Mouse (Mus musculus) regulatory T cell (primary cell): ENCODE data around the gene Hist1h3d.
"Not testable (repeated sequence)": the region's sequence is repeated elsewhere in the genome, so short reads cannot be mapped to it uniquely, and the experiment has no call there.

Experiments used
- in situ Hi-C: fragments of 300-600 bp; cut with MboI, MseI; formaldehyde crosslinking; loops from one replicate; pipeline ENCODE4 v1.15.1; 2025; ENCODE audit warnings: high pct_unique_total_duplicates

The Hist1h3d gene

DNA sequence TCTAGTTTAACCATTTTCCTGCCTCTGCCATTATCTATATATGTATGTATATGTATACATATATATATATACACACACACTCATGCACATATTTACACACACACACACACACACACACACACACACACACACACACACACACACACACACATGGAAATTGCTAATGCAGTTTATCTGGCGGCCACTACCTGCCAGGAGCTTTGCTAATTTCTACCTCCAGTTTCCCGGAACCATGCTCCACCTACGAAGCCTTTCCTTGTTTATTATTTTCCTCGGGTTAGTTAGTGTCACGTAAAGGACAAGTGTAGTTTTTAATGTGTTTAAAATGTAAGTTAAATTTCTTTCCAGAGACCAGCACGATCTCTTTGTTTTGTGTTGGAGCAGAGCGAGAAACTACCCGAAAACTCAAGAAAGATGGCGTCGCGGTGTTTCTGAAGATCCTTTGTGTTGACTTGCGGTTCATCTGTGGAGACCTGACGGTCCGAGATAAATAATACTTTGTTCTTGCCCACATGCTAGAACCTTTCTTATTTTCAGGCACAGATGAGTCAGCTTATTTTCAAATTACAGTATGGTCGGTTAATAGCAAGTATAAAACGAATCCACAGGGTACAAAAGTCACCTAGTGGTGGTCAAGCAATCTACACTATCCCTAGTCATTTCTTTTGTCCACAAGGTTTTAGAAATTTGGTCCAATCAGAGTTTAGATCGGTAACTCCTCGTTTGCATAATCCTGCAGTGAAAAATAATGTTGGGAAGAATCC lies 12.7 kb upstream of the Hist1h3d start:
- in situ Hi-C loops, result loop anchor here (25.0 kb wide), 2 partner anchors 1049 to 1751 kb away; partner anchors contain the start of genes Hist1h2ao, Hist1h2bq and Hist1h4m

DNA sequence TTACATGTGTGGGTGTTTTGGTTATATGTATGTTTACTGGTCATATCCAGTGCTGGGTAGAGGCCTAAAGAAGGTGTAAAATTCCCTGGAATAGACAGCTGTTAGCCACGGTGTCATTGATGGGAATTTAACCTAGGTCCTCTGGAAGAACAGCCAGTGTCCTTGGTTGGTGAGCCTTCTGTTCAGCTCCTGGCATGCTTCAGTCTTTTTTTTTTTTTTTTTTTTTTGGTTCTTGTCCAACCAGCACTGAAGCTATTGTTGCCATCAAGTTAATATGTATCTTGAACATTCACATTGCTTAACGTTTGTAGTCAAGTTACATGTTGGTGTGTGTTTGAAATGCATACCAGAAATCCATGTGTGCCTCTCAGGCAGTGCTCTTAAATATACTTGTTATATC lies 11.1 kb upstream of the Hist1h3d start:
- in situ Hi-C loops, result loop anchor here (25.0 kb wide), 2 partner anchors 1048 to 1752 kb away; partner anchors contain the start of genes Hist1h2ao, Hist1h2bq and Hist1h4m

- in situ Hi-C loops, result loop anchor here (5.0 to 25.0 kb wide), 4 partner anchors 112 to 1848 kb away; partner anchors contain the start of genes Hist1h2ac, Hist1h2ao, Hist1h2bc and Hist1h2bm
Measured at GRCm38 (mm10) chr13:23570261-23571021, 5.1 kb upstream of the Hist1h3d start.

- in situ Hi-C loops, result loop anchor here (5.0 to 25.0 kb wide), 4 partner anchors 111 to 1849 kb away; partner anchors contain the start of genes Hist1h2ac, Hist1h2ao, Hist1h2bc and Hist1h2bm
Measured at GRCm38 (mm10) chr13:23571022-23571503, 4.5 kb upstream of the Hist1h3d start, which contains the start of the genes Hist1h2ae and Hist1h2bg. Gene Hist1h2ae, minus strand, starts transcription at chr13:23571220. Gene Hist1h2bg, plus strand, starts transcription at chr13:23571396.

DNA sequence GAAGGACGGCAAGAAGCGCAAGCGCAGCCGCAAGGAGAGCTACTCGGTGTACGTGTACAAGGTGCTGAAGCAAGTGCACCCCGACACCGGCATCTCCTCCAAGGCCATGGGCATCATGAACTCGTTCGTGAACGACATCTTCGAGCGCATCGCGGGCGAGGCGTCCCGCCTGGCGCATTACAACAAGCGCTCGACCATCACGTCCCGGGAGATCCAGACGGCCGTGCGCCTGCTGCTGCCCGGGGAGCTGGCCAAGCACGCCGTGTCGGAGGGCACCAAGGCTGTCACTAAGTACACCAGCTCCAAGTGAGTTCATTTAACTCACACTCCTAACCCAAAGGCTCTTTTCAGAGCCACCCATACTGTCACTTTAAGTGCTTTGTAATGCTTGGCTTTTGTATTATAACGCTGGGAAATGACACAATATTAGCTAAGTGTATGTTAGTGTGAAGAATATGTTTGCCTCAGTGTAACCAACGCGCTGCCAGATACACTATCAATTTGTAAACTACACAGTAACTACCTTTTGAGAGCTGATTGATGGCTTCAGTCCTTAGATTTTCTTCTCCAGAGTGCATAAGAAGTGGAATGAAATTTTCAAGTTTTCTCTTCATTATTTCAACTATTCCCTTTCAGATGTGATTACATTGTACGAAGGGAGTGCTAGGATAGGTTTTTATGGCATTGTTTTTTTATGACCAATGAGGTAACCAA lies 3.9 kb upstream of the Hist1h3d start:
- in situ Hi-C loops, result loop anchor here (5.0 to 25.0 kb wide), 4 partner anchors 111 to 1849 kb away; partner anchors contain the start of genes Hist1h2ac, Hist1h2ao, Hist1h2bc and Hist1h2bm

- in situ Hi-C loops, result loop anchor here (5.0 to 25.0 kb wide), 4 partner anchors 110 to 1850 kb away; partner anchors contain the start of genes Hist1h2ac, Hist1h2ao, Hist1h2bc and Hist1h2bm
Measured at GRCm38 (mm10) chr13:23572218-23573033, 3.1 kb upstream of the Hist1h3d start.

- in situ Hi-C loops, result loop anchor here (5.0 to 25.0 kb wide), 4 partner anchors 109 to 1851 kb away; partner anchors contain the start of genes Hist1h2ac, Hist1h2ao, Hist1h2bc and Hist1h2bm
Measured at GRCm38 (mm10) chr13:23573034-23573897, 2.3 kb upstream of the Hist1h3d start.

DNA sequence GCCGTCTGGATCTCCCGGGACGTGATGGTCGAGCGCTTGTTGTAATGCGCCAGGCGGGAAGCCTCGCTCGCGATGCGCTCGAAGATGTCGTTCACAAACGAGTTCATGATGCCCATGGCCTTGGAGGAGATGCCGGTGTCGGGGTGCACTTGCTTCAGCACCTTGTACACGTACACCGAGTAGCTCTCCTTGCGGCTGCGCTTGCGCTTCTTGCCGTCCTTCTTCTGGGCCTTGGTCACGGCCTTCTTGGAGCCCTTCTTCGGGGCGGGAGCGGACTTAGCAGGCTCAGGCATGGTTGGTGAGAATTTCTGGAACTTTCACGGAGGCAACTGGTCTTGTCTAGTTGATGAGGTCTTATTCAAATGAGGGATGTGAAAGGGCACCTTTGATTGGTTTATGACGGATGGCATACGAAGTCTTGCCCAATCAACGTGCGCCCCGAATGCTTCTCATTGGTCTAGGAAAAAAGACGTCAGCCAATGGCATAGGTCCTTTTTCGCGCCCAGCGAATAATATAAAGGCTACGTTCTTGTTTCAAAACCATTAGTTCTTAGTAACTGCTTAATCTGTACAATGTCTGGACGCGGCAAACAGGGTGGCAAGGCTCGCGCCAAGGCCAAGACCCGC lies 1.6 kb upstream of the Hist1h3d start, which contains the start of the genes Hist1h2bf and Hist1h2ad:
Gene Hist1h2bf, minus strand, starts transcription at position 299 of the 627 bp plus-strand sequence.
Gene Hist1h2ad, plus strand, starts transcription at position 484 of the 627 bp plus-strand sequence.
- in situ Hi-C loops, result loop anchor here (5.0 to 25.0 kb wide), 4 partner anchors 108 to 1852 kb away; partner anchors contain the start of genes Hist1h2ac, Hist1h2ao, Hist1h2bc and Hist1h2bm

DNA sequence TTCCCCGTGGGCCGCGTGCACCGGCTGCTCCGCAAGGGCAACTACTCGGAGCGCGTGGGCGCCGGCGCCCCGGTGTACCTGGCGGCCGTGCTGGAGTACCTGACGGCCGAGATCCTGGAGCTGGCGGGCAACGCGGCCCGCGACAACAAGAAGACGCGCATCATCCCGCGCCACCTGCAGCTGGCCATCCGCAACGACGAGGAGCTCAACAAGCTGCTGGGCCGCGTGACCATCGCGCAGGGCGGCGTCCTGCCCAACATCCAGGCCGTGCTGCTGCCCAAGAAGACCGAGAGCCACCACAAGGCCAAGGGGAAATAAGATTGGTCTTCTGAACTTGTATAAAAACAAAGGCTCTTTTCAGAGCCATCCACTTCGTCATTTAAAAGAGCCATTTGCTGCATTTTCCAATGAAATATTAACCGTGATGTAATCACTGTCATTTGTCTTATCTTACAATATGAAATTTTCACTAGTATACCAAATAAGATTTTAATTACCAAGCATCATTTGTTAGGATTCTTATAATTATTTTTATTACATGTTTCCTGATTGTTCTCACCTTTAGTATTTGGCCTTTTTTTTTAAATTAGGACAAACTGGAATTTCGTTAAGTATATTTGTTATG lies 905 bp upstream of the Hist1h3d start:
- in situ Hi-C loops, result loop anchor here (5.0 to 25.0 kb wide), 4 partner anchors 108 to 1852 kb away; partner anchors contain the start of genes Hist1h2ac, Hist1h2ao, Hist1h2bc and Hist1h2bm

GRCm38 (mm10) chr13:23575864-23576313 lies 326 bp downstream of the Hist1h3d start:
- in situ Hi-C loops, result not testable (repeated sequence)

DNA sequence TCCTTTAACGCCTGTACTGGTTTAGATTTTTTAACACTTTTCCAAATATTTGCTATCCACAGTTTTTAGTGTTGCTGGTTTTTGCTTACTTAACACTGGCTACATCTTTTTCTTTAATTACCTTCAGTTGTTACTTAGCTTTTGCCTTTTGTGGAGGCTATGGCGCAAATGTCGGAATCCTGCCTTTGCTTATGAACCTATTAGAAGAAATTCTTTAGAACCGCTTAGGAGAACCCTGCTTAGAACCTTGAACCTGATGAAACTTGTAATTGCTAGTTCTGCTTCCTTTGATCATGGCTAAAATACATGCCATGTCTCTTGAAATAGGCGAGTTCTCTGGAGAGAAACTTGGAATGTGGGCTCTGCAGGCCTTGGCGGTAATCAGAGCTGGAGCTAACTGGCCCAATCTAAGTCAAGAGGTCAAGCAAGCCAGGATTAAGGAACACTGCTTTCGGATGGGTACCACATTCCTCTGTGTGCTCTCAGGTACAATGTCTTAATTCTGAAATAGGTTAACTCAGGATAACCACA lies 853 bp downstream of the Hist1h3d start:
- in situ Hi-C loops, result no loop called here

- in situ Hi-C loops, result no loop called here
Measured at GRCm38 (mm10) chr13:23576906-23577639, 1.5 kb downstream of the Hist1h3d start.

DNA sequence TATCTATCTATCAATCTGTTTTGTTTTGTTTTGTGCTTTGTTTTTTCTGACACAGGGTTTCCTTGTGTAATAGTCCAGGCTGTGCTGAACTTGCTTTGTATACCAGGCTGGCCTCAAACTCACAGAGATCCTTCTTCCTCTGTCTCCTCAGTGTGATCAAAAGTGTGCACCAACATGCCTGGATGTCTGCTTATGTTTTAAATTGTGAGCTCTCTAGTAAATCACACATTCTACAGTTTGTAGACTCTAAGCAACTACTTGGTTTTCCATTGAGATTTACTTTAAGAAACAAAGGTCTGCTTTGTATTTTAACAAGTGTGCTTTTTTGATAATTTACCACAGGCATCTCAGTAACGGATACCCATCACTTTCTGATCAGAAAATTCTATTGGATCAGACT lies 2.3 kb downstream of the Hist1h3d start:
- in situ Hi-C loops, result no loop called here

DNA sequence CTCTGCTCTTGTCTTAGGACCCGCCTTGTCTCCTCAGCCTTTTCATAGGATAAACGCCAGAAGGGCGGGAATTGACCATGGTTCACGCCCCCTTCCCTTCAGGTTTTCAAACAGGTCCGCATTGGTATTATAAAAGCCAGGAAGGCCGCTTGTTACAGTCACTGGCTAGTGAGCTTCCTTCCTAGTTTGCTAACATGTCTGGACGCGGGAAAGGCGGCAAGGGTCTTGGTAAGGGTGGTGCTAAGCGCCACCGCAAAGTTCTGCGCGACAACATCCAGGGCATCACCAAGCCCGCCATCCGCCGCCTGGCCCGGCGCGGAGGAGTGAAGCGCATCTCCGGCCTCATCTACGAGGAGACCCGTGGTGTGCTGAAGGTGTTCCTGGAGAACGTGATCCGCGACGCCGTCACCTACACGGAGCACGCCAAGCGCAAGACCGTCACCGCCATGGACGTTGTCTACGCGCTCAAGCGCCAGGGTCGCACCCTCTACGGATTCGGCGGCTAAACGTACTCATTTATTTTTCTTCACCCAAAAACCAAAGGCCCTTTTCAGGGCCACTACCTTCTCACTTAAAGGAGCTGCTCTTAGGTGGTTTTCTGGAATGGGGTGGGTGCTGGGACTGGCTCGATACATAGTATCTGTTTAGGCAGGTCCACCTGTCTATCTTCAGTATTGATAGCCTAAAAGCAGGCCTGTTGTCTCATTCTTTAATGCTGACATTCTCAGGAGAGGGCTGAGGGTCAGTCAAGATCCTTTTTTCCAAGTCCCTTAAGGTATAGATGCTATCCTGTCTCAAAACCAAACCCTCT lies 6.0 kb downstream of the Hist1h3d start, which contains the start of gene Hist1h4d:
Gene Hist1h4d, plus strand, starts transcription at position 191 of the 811 bp plus-strand sequence.
- in situ Hi-C loops, result loop anchor here (5.0 to 10.0 kb wide), 2 partner anchors 47 to 166 kb away; partner anchors contain the start of genes Hist1h2af, Hist1h2bb, Hist1h3c and Hist1h3g
